ENCODE assay signal across 9 mouse cellular contexts in genomic region chr19:11820211-11820610, GRCm38 (mm10). TPM values are rescaled to one million over a fixed set of nuclear protein-coding genes. Genes with fewer than 3 reads are reported as not detected.
DNase-seq lines count a peak whose midpoint lies in the region; ATAC-seq and TF ChIP-seq lines count a peak whose summit lies in the region.
"Had no signal": no experiment of that assay in that cellular context is flagged by ENCODE, and none has a peak within 500 bp of the region (broad histone marks: within the 10 kb centered on the region; RNA-seq: fewer than 3 reads in every experiment).

No protein-coding gene starts in this region.

- H3K4me2 ChIP-seq in forebrain, embryonic 15.5 days (replicated peaks), result peak overlapping the region; percentile 98
- H3K4me2 ChIP-seq in liver, postnatal 0 days (ENCODE audit: low read depth, low read length), result no peak overlapping the region

- TF ChIP-seq POLR2A in cerebellum, adult 2 months (IDR thresholded peaks at IDR 0.05; ENCODE audit: borderline replicate concordance, insufficient read depth, low read length), result no peak
- no peak for TF ChIP-seq POLR2A in ES-Bruce4 (IDR thresholded peaks at IDR 0.05; ENCODE audit: insufficient read depth, low read length)

- intact Hi-C loops in left cerebral cortex, postnatal 4 days (cut with DNase I), result no loop called here

- peak overlapping the region; percentile 81 for H3K4me3 ChIP-seq in cerebellum, adult 2 months (replicated peaks; ENCODE audit: insufficient read depth, low read depth, low read length)
- H3K4me3 ChIP-seq in ES-Bruce4 (ENCODE audit: low read depth, low read length), result no peak overlapping the region
- peak overlapping the region; percentile 77 for H3K4me3 ChIP-seq in forebrain, embryonic 15.5 days
- H3K4me3 ChIP-seq in liver, postnatal 0 days (ENCODE audit: low read depth, low read length), result 0 out of 2 replicates have a peak overlapping the region, but pooled peaks have one; percentile 67

- ATAC-seq in forebrain, embryonic 15.5 days (replicated peaks), result no peak
- ATAC-seq in liver, postnatal 0 days, result no peak
- no peak for ATAC-seq in monocyte, adult 5-6 weeks (replicated peaks; ENCODE audit: insufficient number of reproducible peaks, low FRiP score, low TSS enrichment, poor library complexity, severe bottlenecking)

- 28% methylated on average over 6 of the region's 6 CpGs for WGBS in cerebellum, adult 2 months
- WGBS in forebrain, embryonic 15.5 days, result 29% methylated on average over 6 of the region's 6 CpGs
- 32% methylated on average over 6 of the region's 6 CpGs for WGBS in liver, postnatal 0 days (ENCODE audit: insufficient replicate concordance)

- H3K36me3 ChIP-seq in ES-Bruce4 (ENCODE audit: control insufficient read depth, insufficient read depth, low read length, poor library complexity, severe bottlenecking), result no peaks in the 10 kb centered on the region
- H3K36me3 ChIP-seq in forebrain, embryonic 15.5 days, result no peaks in the 10 kb centered on the region
- no peaks in the 10 kb centered on the region for H3K36me3 ChIP-seq in liver, postnatal 0 days (replicated peaks; ENCODE audit: insufficient read depth, low read length)

- no peaks in the 10 kb centered on the region for H3K9me3 ChIP-seq in ES-Bruce4 (replicated peaks; ENCODE audit: control insufficient read depth, insufficient read depth, low read length, poor library complexity, severe bottlenecking)
- no peaks in the 10 kb centered on the region for H3K9me3 ChIP-seq in forebrain, embryonic 15.5 days
- H3K9me3 ChIP-seq in liver, postnatal 0 days (ENCODE audit: low read length), result no peaks in the 10 kb centered on the region

- no peaks in the 10 kb centered on the region for H3K4me1 ChIP-seq in cerebellum, adult 2 months (ENCODE audit: control insufficient read depth, insufficient read depth, low read length)
- peaks cover 6% of the 10 kb centered on the region for H3K4me1 ChIP-seq in ES-Bruce4 (ENCODE audit: control insufficient read depth, insufficient read depth, low read length)
- H3K4me1 ChIP-seq in forebrain, embryonic 15.5 days, result peaks cover 19% of the 10 kb centered on the region
- no peaks in the 10 kb centered on the region for H3K4me1 ChIP-seq in liver, postnatal 0 days (ENCODE audit: insufficient read depth)

- no peak overlapping the region for H3K27ac ChIP-seq in cerebellum, adult 2 months (ENCODE audit: insufficient read depth, low read length)
- peak overlapping the region; percentile 59 for H3K27ac ChIP-seq in ES-Bruce4 (ENCODE audit: insufficient read depth, low read length)
- no peak overlapping the region for H3K27ac ChIP-seq in forebrain, embryonic 15.5 days (replicated peaks)
- H3K27ac ChIP-seq in liver, postnatal 0 days (ENCODE audit: low read depth), result no peak overlapping the region

- peak; percentile 16; the same call in 1 of the 2 replicates for TF ChIP-seq CTCF in cerebellum, adult 2 months (IDR thresholded peaks at IDR 0.05; ENCODE audit: borderline replicate concordance, insufficient read depth, low read depth, low read length)
- peak; percentile 53 for TF ChIP-seq CTCF in ES-Bruce4 (IDR thresholded peaks at IDR 0.05; ENCODE audit: low read depth, low read length)
- TF ChIP-seq CTCF in liver, postnatal 0 days (IDR thresholded peaks at IDR 0.05; ENCODE audit: low read depth), result no peak

- no peak for TF ChIP-seq EP300 in ES-Bruce4 (IDR thresholded peaks at IDR 0.05; ENCODE audit: insufficient read depth, low read depth, low read length)
- TF ChIP-seq EP300 in liver, postnatal 0 days (IDR thresholded peaks at IDR 0.05; ENCODE audit: low read depth), result no peak

- peak overlapping the region; percentile 29; the same call in 1 of the 2 replicates for H3K9ac ChIP-seq in ES-Bruce4 (ENCODE audit: low read depth, poor library complexity, severe bottlenecking)
- H3K9ac ChIP-seq in forebrain, embryonic 15.5 days (replicated peaks), result no peak overlapping the region
- no peak overlapping the region for H3K9ac ChIP-seq in liver, postnatal 0 days (replicated peaks)

- H3K27me3 ChIP-seq in cerebellum, adult 2 months (ENCODE audit: control insufficient read depth, insufficient read depth, low read length), result no peaks in the 10 kb centered on the region
- H3K27me3 ChIP-seq in ES-Bruce4 (ENCODE audit: control insufficient read depth, insufficient read depth, low read length, poor library complexity, severe bottlenecking), result no peaks in the 10 kb centered on the region
- peaks cover 27% of the 10 kb centered on the region for H3K27me3 ChIP-seq in forebrain, embryonic 15.5 days
- peaks cover 29% of the 10 kb centered on the region for H3K27me3 ChIP-seq in liver, postnatal 0 days (ENCODE audit: insufficient read depth, low read length)

- peak in 1 of 2 experiments; percentile 18 for DNase-seq in cerebellum, adult 2 months
- no peak for DNase-seq in cerebellum, postnatal 4 days (ENCODE audit: low spot score in 2 of 2)
- no peak for DNase-seq in liver, postnatal 0 days
- no peak for DNase-seq in retina, embryonic 14.5 days (ENCODE audit: low spot score)
- no peak for DNase-seq in left cerebral cortex, postnatal 4 days

RNA-seq across cellular contexts. Expression of gene Stx3, which starts 1.0 kb away (rescaled TPM):
- polyA plus RNA-seq in cerebellum, adult 2 months (2012; rRNA removed), result 58.1 and 63.1 TPM in 2 replicates
- 109 and 112 TPM in 2 replicates for polyA plus RNA-seq in ES-Bruce4 (2011; ENCODE audit: insufficient read depth, insufficient read length, low read depth, missing spikeins)
- polyA plus RNA-seq in forebrain, embryonic 15.5 days (2015; fragmentation: Nextera tagmentation; extraction: Ambion mirVana), result 11.8 and 13.2 TPM in 2 replicates
- polyA plus RNA-seq in liver, postnatal 0 days (2015; fragmentation: Nextera tagmentation; extraction: Ambion mirVana), result 3.2 and 3.7 TPM in 2 replicates
- 10 to 100 TPM; 20.0 to 22.9 TPM for total RNA-seq in left cerebral cortex, postnatal 4 days (2021)
- 8.9 to 23.6 TPM (median 19.8 TPM) in 3 replicates for total RNA-seq in monocyte, adult 5-6 weeks (2017)

RNA-seq across cellular contexts. Expression of gene Olfr1417, which starts 18.8 kb away (rescaled TPM):
- 0.11 TPM in 1 of 2 replicates, not detected in the other for polyA plus RNA-seq in cerebellum, adult 2 months (2012; rRNA removed)
- not detected in 2 replicates for polyA plus RNA-seq in ES-Bruce4 (2011; ENCODE audit: insufficient read depth, insufficient read length, low read depth, missing spikeins)
- polyA plus RNA-seq in forebrain, embryonic 15.5 days (2015; fragmentation: Nextera tagmentation; extraction: Ambion mirVana), result not detected in 2 replicates
- not detected in 2 replicates for polyA plus RNA-seq in liver, postnatal 0 days (2015; fragmentation: Nextera tagmentation; extraction: Ambion mirVana)
- total RNA-seq in left cerebral cortex, postnatal 4 days (2021), result not detected
- 0.43 TPM in 1 of 3 replicates, not detected in the others for total RNA-seq in monocyte, adult 5-6 weeks (2017)
- polyA plus RNA-seq: C2C12 had no signal

RNA-seq across cellular contexts. Expression of gene Olfr1418, which starts 40.7 kb away (rescaled TPM):
- polyA plus RNA-seq in cerebellum, adult 2 months (2012; rRNA removed), result not detected in 2 replicates
- polyA plus RNA-seq in ES-Bruce4 (2011; ENCODE audit: insufficient read depth, insufficient read length, low read depth, missing spikeins), result not detected in 2 replicates
- not detected in 2 replicates for polyA plus RNA-seq in forebrain, embryonic 15.5 days (2015; fragmentation: Nextera tagmentation; extraction: Ambion mirVana)
- not detected in 2 replicates for polyA plus RNA-seq in liver, postnatal 0 days (2015; fragmentation: Nextera tagmentation; extraction: Ambion mirVana)
- not detected for total RNA-seq in left cerebral cortex, postnatal 4 days (2021)
- not detected in 3 replicates for total RNA-seq in monocyte, adult 5-6 weeks (2017)
- polyA plus RNA-seq: C2C12 had no signal

RNA-seq across cellular contexts. Expression of gene Mrpl16, which starts 50.0 kb away (rescaled TPM):
- 41.0 and 41.6 TPM in 2 replicates for polyA plus RNA-seq in cerebellum, adult 2 months (2012; rRNA removed)
- 46.5 and 49.6 TPM in 2 replicates for polyA plus RNA-seq in ES-Bruce4 (2011; ENCODE audit: insufficient read depth, insufficient read length, low read depth, missing spikeins)
- polyA plus RNA-seq in forebrain, embryonic 15.5 days (2015; fragmentation: Nextera tagmentation; extraction: Ambion mirVana), result 39.9 and 42.9 TPM in 2 replicates
- polyA plus RNA-seq in liver, postnatal 0 days (2015; fragmentation: Nextera tagmentation; extraction: Ambion mirVana), result 35.7 and 38.2 TPM in 2 replicates
- total RNA-seq in left cerebral cortex, postnatal 4 days (2021), result 10 to 100 TPM; 37.8 to 39.7 TPM
- 28.5 to 49.0 TPM (median 45.7 TPM) in 3 replicates for total RNA-seq in monocyte, adult 5-6 weeks (2017)

RNA-seq across cellular contexts. Expression of gene Olfr1419, which starts 54.7 kb away (rescaled TPM):
- 0.11 TPM in 1 of 2 replicates, not detected in the other for polyA plus RNA-seq in cerebellum, adult 2 months (2012; rRNA removed)
- not detected in 2 replicates for polyA plus RNA-seq in ES-Bruce4 (2011; ENCODE audit: insufficient read depth, insufficient read length, low read depth, missing spikeins)
- not detected in 2 replicates for polyA plus RNA-seq in forebrain, embryonic 15.5 days (2015; fragmentation: Nextera tagmentation; extraction: Ambion mirVana)
- not detected in 2 replicates for polyA plus RNA-seq in liver, postnatal 0 days (2015; fragmentation: Nextera tagmentation; extraction: Ambion mirVana)
- total RNA-seq in left cerebral cortex, postnatal 4 days (2021), result not detected
- total RNA-seq in monocyte, adult 5-6 weeks (2017), result not detected in 3 replicates
- polyA plus RNA-seq: C2C12 had no signal
